Mouse (Mus musculus) forebrain, embryonic 15.5 days (tissue): ENCODE measurements around the gene Mab21l1. TPM values are rescaled to one million over a fixed set of nuclear protein-coding genes. Genes with fewer than 3 reads are reported as not detected.

Source experiments
- ATAC-seq: fragments of 200-750 bp; cut with Nextera tagmentation; replicated peaks from 2 replicates; pipeline ENCODE4 v1.8.0; 2017; ENCODE audit warnings: mild to moderate bottlenecking, moderate TSS enrichment, moderate library complexity
- H3K27ac ChIP-seq: fragments of 300-500 bp; sonication (generic); replicated peaks from 2 replicates; pipeline ENCODE4 v1.5.1; 2015; ENCODE audit warnings: mild to moderate bottlenecking, inconsistent platforms
- H3K27me3 ChIP-seq: fragments of 300-500 bp; sonication (generic); 2 replicates; pipeline ENCODE4 v1.6.1; 2015; ENCODE audit warnings: inconsistent platforms
- H3K36me3 ChIP-seq: fragments of 300-500 bp; sonication (generic); 2 replicates; pipeline ENCODE4 v1.6.1; 2015; ENCODE audit warnings: mild to moderate bottlenecking, inconsistent platforms
- H3K4me1 ChIP-seq: fragments of 300-500 bp; sonication (generic); 2 replicates; pipeline ENCODE4 v1.6.1; 2015; ENCODE audit warnings: inconsistent platforms
- H3K4me2 ChIP-seq: fragments of 300-500 bp; sonication (generic); replicated peaks from 2 replicates; pipeline ENCODE4 v1.6.1; 2015; ENCODE audit warnings: mild to moderate bottlenecking, inconsistent platforms
- H3K4me3 ChIP-seq: fragments of 300-500 bp; sonication (generic); 2 replicates; pipeline ENCODE4 v1.5.1; 2015; ENCODE audit warnings: mild to moderate bottlenecking, inconsistent platforms
- H3K9ac ChIP-seq: fragments of 300-500 bp; sonication (generic); replicated peaks from 2 replicates; pipeline ENCODE4 v1.6.1; 2015; ENCODE audit warnings: mild to moderate bottlenecking, inconsistent platforms
- H3K9me3 ChIP-seq: fragments of 300-500 bp; sonication (generic); 2 replicates; pipeline ENCODE4 v1.6.1; 2016; ENCODE audit warnings: inconsistent platforms
- WGBS: fragments of 180-500 bp; shearing (Covaris S2); methylation state at CpG from one replicate; pipeline ENCODE4 v1.1.7; 2015; ENCODE audit warnings: mixed read lengths; 5-methylcytosine and 5-hydroxymethylcytosine counted together
- polyA plus RNA-seq: library from polyadenylated mRNA; unstranded; fragments of >200 nt; fragmentation: Nextera tagmentation; extraction: Ambion mirVana; gene quantifications from 2 replicates; pipeline ENCODE4 v1.2.1, GENCODE M21; 2015

Gene Mab21l1
- polyA plus RNA-seq, 1 experiment from 2014 or later, result 16.8 TPM

- Histone ChIP-seq H3K27me3 (peaks cover 39% of the 10 kb centered on the region), H3K27ac (no peak overlapping the region), H3K36me3 (no peaks in the 10 kb centered on the region), H3K9ac (no peak overlapping the region), H3K4me2 (no peak overlapping the region), H3K9me3 (no peaks in the 10 kb centered on the region), H3K4me1 (peaks cover 15% of the 10 kb centered on the region), H3K4me3 (no peak overlapping the region)
- 18% methylated on average over 5 of the region's 5 CpGs for WGBS
- no peak for ATAC-seq
These were observed 6.4 kb downstream of the Mab21l1 start for GRCm38 (mm10) chr3:55788621-55789201.

- 27% methylated on average over 2 of the region's 2 CpGs for WGBS
- Histone ChIP-seq H3K27me3 (peaks cover 32% of the 10 kb centered on the region), H3K27ac (no peak overlapping the region), H3K9ac (no peak overlapping the region), H3K4me3 (no peak overlapping the region), H3K4me2 (no peak overlapping the region), H3K36me3 (no peaks in the 10 kb centered on the region), H3K9me3 (no peaks in the 10 kb centered on the region), H3K4me1 (peaks cover 14% of the 10 kb centered on the region)
- no peak for ATAC-seq
These were observed 7.5 kb downstream of the Mab21l1 start for GRCm38 (mm10) chr3:55789856-55790255.

GRCm38 (mm10) chr3:55790609-55791008, 8.3 kb downstream of the Mab21l1 start:
- Histone ChIP-seq H3K4me1 (peaks cover 14% of the 10 kb centered on the region), H3K27ac (no peak overlapping the region)
- 76% methylated on average over 4 of the region's 4 CpGs for WGBS

GRCm38 (mm10) chr3:55792251-55792650, 9.9 kb downstream of the Mab21l1 start:
- H3K4me3 ChIP-seq, result no peak overlapping the region
- peaks cover 12% of the 10 kb centered on the region for H3K4me1 ChIP-seq
- H3K4me2 ChIP-seq, result no peak overlapping the region
- no peak overlapping the region for H3K27ac ChIP-seq
- no peaks in the 10 kb centered on the region for H3K9me3 ChIP-seq
- 74% methylated on average over 5 of the region's 5 CpGs for WGBS
- H3K36me3 ChIP-seq, result no peaks in the 10 kb centered on the region
- no peak for ATAC-seq
- H3K9ac ChIP-seq, result no peak overlapping the region
- peaks cover 16% of the 10 kb centered on the region for H3K27me3 ChIP-seq

More at GRCm38 (mm10) chr3:55790609-55791008, 8.3 kb downstream of the Mab21l1 start:
- ATAC-seq, result no peak
- peaks cover 27% of the 10 kb centered on the region for H3K27me3 ChIP-seq
- H3K9me3 ChIP-seq, result no peaks in the 10 kb centered on the region
- H3K36me3 ChIP-seq, result no peaks in the 10 kb centered on the region
- no peak overlapping the region for H3K9ac ChIP-seq
- no peak overlapping the region for H3K4me3 ChIP-seq
- H3K4me2 ChIP-seq, result no peak overlapping the region

- Histone ChIP-seq H3K27me3 (peaks cover 11% of the 10 kb centered on the region), H3K9me3 (no peaks in the 10 kb centered on the region), H3K4me2 (no peak overlapping the region), H3K4me3 (no peak overlapping the region), H3K36me3 (no peaks in the 10 kb centered on the region), H3K9ac (no peak overlapping the region), H3K4me1 (no peaks in the 10 kb centered on the region), H3K27ac (no peak overlapping the region)
- WGBS, result 60% methylated on average over 7 of the region's 7 CpGs
- no peak for ATAC-seq
These were observed 11.7 kb downstream of the Mab21l1 start for GRCm38 (mm10) chr3:55793842-55794575.

GRCm38 (mm10) chr3:55794768-55795167, 12.5 kb downstream of the Mab21l1 start:
- H3K27me3 ChIP-seq, result peaks cover 4% of the 10 kb centered on the region
- no peak overlapping the region for H3K9ac ChIP-seq
- no peak overlapping the region for H3K4me2 ChIP-seq
- H3K36me3 ChIP-seq, result no peaks in the 10 kb centered on the region
- no peak overlapping the region for H3K27ac ChIP-seq
- H3K9me3 ChIP-seq, result no peaks in the 10 kb centered on the region
- no peaks in the 10 kb centered on the region for H3K4me1 ChIP-seq
- 69% methylated on average over 2 of the region's 2 CpGs for WGBS
- H3K4me3 ChIP-seq, result no peak overlapping the region
- ATAC-seq, result no peak

- 46% methylated on average over 5 of the region's 5 CpGs for WGBS
- H3K4me2 ChIP-seq, result no peak overlapping the region
- H3K9ac ChIP-seq, result no peak overlapping the region
- peaks cover 11% of the 10 kb centered on the region; the same call in 1 of the 2 replicates for H3K36me3 ChIP-seq
- no peaks in the 10 kb centered on the region for H3K9me3 ChIP-seq
- no peaks in the 10 kb centered on the region for H3K4me1 ChIP-seq
- no peak for ATAC-seq
- H3K4me3 ChIP-seq, result no peak overlapping the region
- H3K27ac ChIP-seq, result no peak overlapping the region
- H3K27me3 ChIP-seq, result no peaks in the 10 kb centered on the region
These were observed 32.8 kb downstream of the Mab21l1 start for GRCm38 (mm10) chr3:55814993-55815625.

- Histone ChIP-seq H3K4me1 (no peaks in the 10 kb centered on the region), H3K4me3 (no peak overlapping the region), H3K27me3 (no peaks in the 10 kb centered on the region), H3K36me3 (peaks cover 11% of the 10 kb centered on the region; the same call in 1 of the 2 replicates), H3K9ac (no peak overlapping the region), H3K4me2 (no peak overlapping the region), H3K9me3 (no peaks in the 10 kb centered on the region), H3K27ac (no peak overlapping the region)
- no peak for ATAC-seq
- 74% methylated on average over 5 of the region's 5 CpGs for WGBS
These were observed 33.8 kb downstream of the Mab21l1 start for GRCm38 (mm10) chr3:55816096-55816495.

- H3K4me3 ChIP-seq, result no peak overlapping the region
- H3K27ac ChIP-seq, result 0 out of 2 replicates have a peak overlapping the region, but pooled peaks have one; percentile 34
- no peaks in the 10 kb centered on the region for H3K4me1 ChIP-seq
- WGBS, result 86% methylated on average over 6 of the region's 6 CpGs
- no peaks in the 10 kb centered on the region for H3K27me3 ChIP-seq
- H3K9me3 ChIP-seq, result no peaks in the 10 kb centered on the region
- no peak overlapping the region for H3K9ac ChIP-seq
- H3K36me3 ChIP-seq, result peaks cover 11% of the 10 kb centered on the region; the same call in 1 of the 2 replicates
- no peak overlapping the region for H3K4me2 ChIP-seq
- no peak for ATAC-seq
These were observed 34.5 kb downstream of the Mab21l1 start for GRCm38 (mm10) chr3:55816638-55817375.

- no peak for ATAC-seq
- WGBS, result 97% methylated on average over 2 of the region's 2 CpGs
- Histone ChIP-seq H3K4me1 (no peaks in the 10 kb centered on the region), H3K27ac (no peak overlapping the region), H3K4me2 (no peak overlapping the region), H3K36me3 (peaks cover 11% of the 10 kb centered on the region; the same call in 1 of the 2 replicates), H3K9me3 (no peaks in the 10 kb centered on the region), H3K27me3 (no peaks in the 10 kb centered on the region), H3K9ac (no peak overlapping the region), H3K4me3 (no peak overlapping the region)
These were observed 35.8 kb downstream of the Mab21l1 start for GRCm38 (mm10) chr3:55818082-55818481.

GRCm38 (mm10) chr3:55819598-55819997, 37.3 kb downstream of the Mab21l1 start:
- H3K27me3 ChIP-seq, result no peaks in the 10 kb centered on the region
- no peak overlapping the region for H3K4me2 ChIP-seq
- H3K9me3 ChIP-seq, result no peaks in the 10 kb centered on the region
- peaks cover 11% of the 10 kb centered on the region; the same call in 1 of the 2 replicates for H3K36me3 ChIP-seq
- no peak for ATAC-seq
- no peak overlapping the region for H3K4me3 ChIP-seq
- no peak overlapping the region for H3K9ac ChIP-seq
- H3K27ac ChIP-seq, result no peak overlapping the region
- H3K4me1 ChIP-seq, result peaks cover 2% of the 10 kb centered on the region; the same call in 1 of the 2 replicates

- Histone ChIP-seq H3K4me3 (no peak overlapping the region), H3K4me1 (peaks cover 5% of the 10 kb centered on the region; the same call in 1 of the 2 replicates), H3K4me2 (no peak overlapping the region), H3K27ac (no peak overlapping the region; the same call in 1 of the 2 replicates), H3K9ac (no peak overlapping the region), H3K27me3 (no peaks in the 10 kb centered on the region), H3K9me3 (no peaks in the 10 kb centered on the region), H3K36me3 (no peaks in the 10 kb centered on the region; the same call in 1 of the 2 replicates)
- WGBS, result 87% methylated on average over 3 of the region's 3 CpGs
- ATAC-seq, result no peak
These were observed 42.6 kb downstream of the Mab21l1 start for GRCm38 (mm10) chr3:55824864-55825263.
